Mouse (Mus musculus) lung, postnatal 10 days (tissue): Measurements from ENCODE around the gene Kif5c.

Experiments used
- DNase-seq: peaks from one replicate; pipeline ENCODE4 v3.0.0; 2021

Kif5c gene

GRCm38 (mm10) chr2:49749730-49750576, 130.9 kb downstream of the Kif5c start:
- DNase-seq, result no peak

GRCm38 (mm10) chr2:49751544-49752210, 132.6 kb downstream of the Kif5c start:
- DNase-seq, result no peak

GRCm38 (mm10) chr2:49752211-49752607, 133.1 kb downstream of the Kif5c start:
- no peak for DNase-seq

DNA sequence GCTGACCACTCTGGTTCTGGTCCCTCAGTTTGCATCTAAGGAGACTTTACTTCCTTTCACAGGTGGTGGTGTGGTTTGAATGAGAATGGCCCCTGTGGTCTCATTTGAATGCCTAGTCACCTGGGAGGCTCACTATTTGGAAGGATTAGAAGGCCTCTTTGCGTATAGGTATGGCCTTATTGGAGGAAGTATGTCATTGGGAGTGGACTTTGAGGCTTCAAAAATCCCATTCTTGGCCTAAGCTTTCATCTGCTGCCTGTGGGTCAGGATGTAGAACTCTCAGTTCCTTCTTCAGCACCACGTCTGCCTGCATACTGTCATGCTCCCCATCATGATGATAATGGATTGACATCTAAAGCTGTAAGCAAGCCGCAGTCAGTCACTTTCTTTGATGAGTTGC, 134.0 kb downstream of the Kif5c start:
- DNase-seq, result no peak

DNA sequence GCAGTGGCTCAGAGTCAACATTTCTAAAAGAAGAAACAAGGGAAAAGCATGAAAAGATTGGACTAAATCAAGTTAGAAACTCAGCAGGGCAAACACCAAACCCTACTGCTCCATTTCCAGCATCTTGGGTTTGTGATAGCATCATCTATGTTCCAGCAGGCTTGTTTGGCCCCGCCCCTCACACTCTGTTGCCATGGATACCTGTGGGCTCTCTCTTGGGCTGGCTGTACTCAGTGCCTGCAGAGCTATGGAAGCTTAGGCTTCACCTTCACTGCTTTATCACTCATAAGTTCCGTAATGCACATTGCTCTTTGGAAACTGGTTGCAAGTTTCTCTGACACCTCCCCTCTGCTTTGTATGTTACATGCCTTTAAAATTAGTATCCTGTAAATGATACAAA, 136.0 kb downstream of the Kif5c start:
- DNase-seq, result no peak

DNA sequence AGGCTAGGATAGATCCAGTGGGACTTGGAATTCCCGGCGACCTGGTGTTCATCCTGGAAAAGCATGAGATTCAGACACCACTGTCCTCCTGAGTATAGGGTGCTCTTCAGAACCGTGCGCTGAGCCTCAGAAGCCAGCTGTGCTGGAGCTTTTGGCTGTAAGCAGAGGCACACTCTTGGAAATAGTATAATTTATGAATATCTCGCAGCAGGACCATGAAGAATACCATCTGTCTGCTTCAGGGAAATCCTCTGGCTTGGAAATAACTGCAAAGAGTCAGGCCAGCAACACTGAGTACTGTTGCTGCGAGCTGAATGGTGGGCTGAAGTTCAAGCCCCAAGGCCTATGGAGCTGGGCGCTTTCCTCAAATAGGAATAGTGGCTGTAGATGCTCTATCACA, 138.5 kb downstream of the Kif5c start:
- no peak for DNase-seq

- peak; percentile 65 for DNase-seq
These were observed 145.3 kb downstream of the Kif5c start for GRCm38 (mm10) chr2:49764331-49764946.

- DNase-seq, result no peak
These were observed 149.8 kb downstream of the Kif5c start for GRCm38 (mm10) chr2:49768916-49769315.

DNA sequence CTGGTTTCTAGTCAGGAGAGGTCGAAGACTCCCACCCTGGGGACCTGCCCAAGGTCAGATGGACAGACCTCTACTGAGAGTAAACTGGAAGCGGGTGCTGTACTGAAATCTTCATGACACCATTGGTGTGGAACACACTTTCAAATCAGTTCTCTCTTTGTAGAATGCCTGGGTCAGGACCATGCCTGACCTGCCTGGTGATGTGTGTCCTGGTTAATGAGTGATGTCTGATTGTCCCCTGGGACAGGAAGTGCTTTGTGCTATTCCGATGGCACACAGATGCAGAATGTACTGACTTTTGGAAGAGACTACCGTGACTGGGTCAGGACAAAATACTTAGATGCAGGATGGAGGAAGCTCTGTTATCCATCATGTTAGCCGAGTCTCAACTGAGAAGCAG, 151.3 kb downstream of the Kif5c start:
- no peak for DNase-seq

DNA sequence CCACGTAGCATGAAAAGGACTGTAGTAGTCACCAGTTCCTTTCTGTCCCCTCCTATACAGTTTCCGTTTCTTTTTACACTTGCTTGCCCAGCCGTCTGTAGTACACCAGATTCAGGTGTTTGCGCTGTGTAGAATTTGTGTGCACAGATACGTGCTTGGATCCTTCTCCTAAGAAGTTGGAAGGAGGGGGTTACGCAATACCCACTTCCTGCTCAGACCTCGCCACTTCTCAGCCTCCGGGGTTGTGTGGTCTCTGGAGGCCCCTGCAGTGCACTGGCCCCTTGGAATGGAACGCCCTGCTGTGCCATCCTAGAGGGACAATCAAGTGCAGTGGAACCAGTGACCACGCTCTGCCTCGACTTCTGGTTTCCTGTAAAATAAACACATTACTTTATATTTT, 152.1 kb downstream of the Kif5c start:
- no peak for DNase-seq

DNA sequence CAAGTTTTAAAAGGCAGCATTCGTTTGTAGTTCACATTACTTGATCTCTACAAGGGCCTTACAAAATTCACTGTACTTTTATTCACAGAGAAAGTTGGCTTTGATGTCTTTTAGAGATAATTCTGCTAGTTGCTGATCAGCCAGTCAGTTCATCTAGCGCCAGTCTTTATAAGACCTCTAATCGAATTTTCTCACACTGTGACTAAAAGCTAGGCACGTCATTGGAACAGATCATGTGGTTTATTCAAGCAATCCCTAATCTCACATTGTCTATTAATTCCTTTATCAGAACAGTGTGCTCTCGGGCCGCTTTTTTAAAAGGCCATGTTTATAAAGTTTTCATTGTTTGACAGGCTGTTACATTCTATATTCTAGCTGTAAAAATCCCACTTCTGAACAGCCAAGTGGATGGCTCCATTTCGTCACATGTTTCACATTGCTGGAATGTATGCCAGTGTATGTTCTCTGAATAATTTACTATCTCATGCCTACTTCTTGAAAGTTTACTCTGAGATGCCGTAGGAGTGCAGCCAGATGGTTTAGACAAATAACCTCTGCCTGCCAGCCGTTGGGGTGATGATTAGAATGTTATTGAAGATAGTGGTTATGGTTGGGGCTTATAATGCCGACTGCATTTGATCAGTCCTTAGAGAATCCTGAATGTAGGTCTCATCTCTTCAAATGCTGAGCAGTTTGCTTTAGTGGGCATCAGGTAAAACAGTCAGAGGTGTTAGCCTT, 154.3 kb downstream of the Kif5c start:
- DNase-seq, result no peak

DNA sequence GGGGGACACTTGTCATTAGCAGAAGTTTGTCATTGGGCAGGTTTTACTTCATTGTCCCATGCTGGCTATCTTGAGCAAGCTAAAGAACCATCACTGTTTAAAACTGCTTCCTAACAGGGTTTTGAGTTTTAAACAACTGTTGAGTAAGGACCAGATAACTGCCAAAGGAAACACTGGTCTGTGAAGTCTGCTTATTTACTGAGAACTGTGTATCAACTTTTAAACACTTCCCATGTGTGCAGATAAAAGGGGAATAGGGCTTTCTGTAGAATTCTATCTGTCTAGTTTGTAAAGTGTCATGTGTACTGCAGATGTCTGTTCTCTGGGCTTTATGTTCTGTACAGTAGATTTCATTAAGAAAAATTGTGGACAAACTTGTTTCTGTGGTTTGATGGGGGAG, 155.1 kb downstream of the Kif5c start:
- no peak for DNase-seq

DNA sequence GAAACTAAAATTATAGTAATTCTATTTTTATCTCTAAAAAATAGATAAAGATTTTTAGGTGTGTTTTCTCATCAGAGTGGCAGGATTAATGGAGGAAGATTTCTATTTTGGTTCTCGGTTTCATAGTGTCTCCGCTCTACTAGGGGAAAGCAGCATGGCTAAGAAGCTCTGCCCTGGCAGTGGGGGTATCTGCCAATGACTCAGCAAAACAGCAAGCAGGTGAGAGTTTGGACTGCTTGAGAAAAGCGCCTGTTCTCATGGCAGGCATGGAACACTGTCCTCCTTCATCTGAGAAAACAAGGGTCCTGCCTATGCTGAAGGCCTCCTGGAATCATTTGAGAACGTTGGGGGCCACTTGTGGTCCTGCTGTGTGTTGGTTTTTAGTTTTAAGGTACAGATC, 156.1 kb downstream of the Kif5c start:
- DNase-seq, result no peak

DNA sequence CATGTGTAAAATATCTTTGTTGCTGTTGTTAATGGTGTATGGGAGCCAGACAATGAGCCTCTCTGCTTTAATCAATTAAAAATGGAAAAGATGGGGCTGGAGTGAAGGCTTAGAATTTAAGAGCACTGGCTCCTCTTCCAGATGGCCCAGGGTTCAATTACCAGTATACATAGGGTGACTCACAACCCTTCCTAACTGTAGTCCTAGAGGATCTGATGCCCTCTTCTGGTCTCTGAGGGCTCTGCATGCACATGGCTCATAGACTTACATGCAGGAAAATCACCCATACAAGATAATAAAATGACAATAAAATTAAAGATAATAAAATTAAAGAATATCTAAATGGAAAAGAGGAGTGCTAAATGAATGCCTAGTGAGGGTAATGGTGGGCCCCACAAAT, 156.6 kb downstream of the Kif5c start:
- no peak for DNase-seq

- DNase-seq, result no peak
These were observed 157.3 kb downstream of the Kif5c start for GRCm38 (mm10) chr2:49776407-49776806.

DNA sequence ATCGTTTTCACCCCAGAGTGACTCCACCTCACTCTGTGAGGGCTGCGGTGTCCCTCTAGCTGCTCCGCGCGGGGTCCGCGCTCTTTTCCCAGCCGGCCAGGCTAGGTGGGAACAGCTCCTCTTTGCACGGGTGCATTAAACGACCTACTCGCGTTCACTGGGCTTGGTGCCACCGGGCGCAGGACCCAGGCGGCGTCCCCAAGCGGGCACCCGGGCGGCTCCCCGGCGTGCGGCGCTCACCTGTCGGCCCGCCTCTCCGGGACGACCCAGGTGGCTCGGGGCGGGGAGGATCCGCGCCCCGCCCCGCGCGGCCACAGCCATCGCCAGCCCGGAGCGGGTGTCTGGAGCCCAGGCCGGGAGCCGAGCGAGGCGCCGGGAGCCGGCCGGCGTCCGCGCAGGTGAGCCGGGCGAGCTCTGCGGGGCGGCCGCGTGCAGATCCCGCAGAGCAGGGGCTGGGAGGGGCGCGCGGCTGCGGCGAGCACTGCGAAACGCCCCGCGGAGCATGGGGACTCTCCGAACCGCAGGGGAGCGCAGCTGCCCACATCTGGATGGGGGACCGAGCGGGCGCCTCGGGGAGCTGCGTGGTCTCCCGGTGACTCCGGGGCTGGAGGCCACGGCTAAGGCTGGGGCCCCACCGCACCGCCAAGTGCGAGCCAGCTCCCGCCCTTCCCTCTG, 168.4 kb downstream of the Kif5c start, which contains the start of gene Lypd6b:
Gene Lypd6b, plus strand, starts transcription at position 313 of the 675 bp plus-strand sequence.
- DNase-seq, result no peak

DNA sequence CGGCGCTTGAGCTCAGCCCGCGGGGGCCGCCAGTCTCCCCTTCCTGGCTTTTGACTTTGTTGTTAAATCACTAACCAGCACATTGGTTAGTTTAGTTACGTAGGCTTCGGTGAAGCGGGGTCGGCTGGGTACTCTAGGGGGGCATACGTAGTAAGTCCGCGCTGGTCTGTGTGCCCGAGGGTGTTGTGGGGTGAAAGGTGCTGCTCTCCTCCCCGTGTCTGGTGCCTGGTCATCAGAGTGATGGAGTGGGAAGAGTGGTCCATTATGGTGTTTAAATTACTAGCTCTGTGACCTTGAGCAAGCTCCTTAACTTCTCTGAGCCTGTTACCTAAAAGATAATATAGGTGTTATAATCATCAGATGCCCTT, 168.9 kb downstream of the Kif5c start:
- DNase-seq, result no peak

DNA sequence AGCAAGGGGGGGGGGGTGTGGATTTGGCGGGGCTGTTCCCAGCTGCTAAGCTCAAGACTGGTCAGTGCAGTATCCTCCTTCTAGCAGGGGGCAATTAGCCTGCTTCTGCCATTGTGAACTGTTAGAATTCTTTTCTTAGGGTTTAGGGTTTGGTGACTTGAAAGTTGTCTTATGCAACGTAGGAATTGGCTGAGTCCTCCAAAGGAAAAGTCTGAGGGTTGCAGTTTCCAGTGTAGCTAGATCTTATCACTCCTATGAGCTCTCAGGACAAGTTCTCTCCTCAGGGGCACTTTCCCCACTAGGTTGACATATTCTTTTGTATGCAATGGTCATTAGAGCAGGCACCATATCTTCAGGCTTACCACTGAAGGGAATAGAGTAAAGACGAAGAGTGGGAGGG, 169.5 kb downstream of the Kif5c start:
- DNase-seq, result no peak

DNA sequence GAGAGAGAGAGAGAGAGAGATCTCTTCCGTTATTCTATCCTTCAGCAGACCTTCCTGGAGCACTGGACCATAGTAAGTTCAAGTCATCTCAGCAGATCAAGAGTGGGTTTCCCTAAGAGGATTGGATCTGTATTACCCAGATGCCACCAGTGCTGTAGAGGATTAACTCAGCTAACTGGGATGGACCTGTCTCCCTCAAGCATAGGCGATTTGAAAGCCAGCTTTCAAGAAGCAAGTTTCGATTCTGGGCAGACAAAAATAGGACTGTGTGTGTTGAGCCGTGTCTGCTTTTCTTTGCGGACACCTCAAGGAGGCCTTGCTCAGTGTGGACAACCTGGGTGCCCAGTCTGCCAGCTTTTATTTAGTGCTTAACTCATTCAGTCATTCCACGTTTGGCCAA, 170.0 kb downstream of the Kif5c start:
- DNase-seq, result no peak

DNA sequence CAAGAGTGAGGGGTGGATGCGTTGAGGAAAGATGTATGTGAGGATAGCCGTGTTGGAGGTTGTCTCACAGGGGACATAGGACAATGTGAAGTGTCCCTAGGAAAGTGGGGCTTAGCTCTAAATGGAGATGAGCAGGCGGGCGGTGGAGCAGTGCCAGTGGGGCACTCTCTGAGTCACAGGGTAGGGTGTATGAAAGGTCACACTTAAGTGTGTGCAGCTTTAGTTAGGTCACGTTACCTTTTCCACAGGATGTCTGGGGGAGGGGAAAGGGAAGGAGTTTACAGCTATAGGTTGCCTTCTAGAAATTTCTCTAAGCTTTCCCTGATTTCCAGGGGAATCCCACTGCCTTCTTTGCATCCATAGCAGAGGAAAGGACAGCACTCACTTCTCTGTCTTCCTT, 170.4 kb downstream of the Kif5c start:
- no peak for DNase-seq

DNA sequence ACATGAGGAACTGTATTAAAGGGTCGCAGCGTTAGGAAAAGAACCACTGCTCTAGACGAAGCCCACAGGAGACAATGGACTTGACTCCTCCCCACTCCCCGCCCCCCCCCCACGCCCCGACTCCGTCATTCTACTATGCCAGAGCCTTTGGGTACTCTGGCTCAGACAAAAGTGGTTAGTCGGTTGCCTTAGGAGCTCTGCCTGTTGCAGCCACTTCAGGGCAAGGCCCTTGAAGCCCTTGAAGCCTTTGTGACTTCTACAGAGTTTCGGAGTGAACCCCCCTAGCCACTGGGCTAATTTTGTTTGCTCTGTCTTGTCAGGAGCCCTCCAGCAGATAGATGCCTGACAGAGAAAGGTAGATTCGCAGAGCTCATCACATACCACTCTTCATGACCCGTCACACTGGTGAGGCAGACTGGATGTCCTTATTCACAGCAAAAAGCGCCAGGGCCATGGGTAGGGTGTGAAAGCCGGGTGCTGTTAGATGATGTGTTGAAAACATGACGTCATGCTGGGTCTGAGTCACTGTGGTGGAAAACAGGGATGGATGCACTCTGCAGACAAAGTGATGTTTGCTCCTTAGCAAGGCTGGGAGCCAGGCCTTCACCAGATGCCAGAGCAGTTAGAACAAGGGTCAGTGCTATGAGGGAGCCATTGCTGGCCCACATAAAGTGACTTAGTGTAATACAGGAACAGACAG, 178.5 kb downstream of the Kif5c start:
- peak; percentile 43 for DNase-seq

DNA sequence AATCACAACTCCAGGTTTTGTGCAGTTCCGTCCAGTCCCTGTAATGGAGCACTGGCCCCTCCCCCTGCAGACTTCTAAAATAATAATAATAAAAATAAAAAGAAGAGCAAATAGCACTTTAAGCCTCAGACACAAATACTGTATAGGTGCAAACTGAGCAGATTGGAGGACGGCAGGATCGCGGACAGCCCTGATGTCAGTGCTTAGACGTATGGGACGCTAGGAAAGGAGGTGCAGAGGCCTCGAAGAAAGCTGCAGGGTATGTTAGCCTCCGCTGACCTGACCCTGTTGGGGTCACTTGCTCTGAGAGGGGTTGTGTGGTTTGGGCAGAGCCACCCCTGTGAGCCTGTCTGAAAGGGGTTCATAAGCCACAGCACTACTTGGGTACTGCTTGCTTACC, 185.3 kb downstream of the Kif5c start:
- DNase-seq, result no peak
